Mouse (Mus musculus) liver, embryonic 11.5 days (tissue): ENCODE measurements around the gene Depdc7. TPM values are rescaled to one million over a fixed set of nuclear protein-coding genes. Genes with fewer than 3 reads are reported as not detected.

Source experiments
- ATAC-seq: fragments of 200-750 bp; cut with Nextera tagmentation; replicated peaks from 2 replicates; pipeline ENCODE4 v1.8.0; 2017; ENCODE audit warnings: moderate number of reproducible peaks, mild to moderate bottlenecking, moderate TSS enrichment, moderate library complexity; ENCODE audit not compliant: low FRiP score
- DNase-seq: peaks from one replicate; pipeline ENCODE4 v3.0.0-alpha.2; 2017; ENCODE audit warnings: low spot score
- H3K27ac ChIP-seq: fragments of 300-500 bp; sonication (generic); 2 replicates; pipeline ENCODE4 v1.5.1; 2014; ENCODE audit warnings: mild to moderate bottlenecking, low read depth, low read length, control low read depth
- H3K27me3 ChIP-seq: fragments of 300-500 bp; sonication (generic); replicated peaks from 2 replicates; pipeline ENCODE4 v1.6.1; 2014; ENCODE audit warnings: low read length, mixed read lengths; ENCODE audit not compliant: control insufficient read depth, insufficient read depth
- H3K36me3 ChIP-seq: fragments of 300-500 bp; sonication (generic); 2 replicates; pipeline ENCODE4 v1.6.1; 2014; ENCODE audit warnings: mild to moderate bottlenecking, low read length, moderate library complexity, mixed read lengths; ENCODE audit not compliant: control insufficient read depth, insufficient read depth
- H3K4me1 ChIP-seq: fragments of 300-500 bp; sonication (generic); replicated peaks from 2 replicates; pipeline ENCODE4 v1.6.1; 2014; ENCODE audit warnings: low read length, mixed read lengths; ENCODE audit not compliant: control insufficient read depth, insufficient read depth
- H3K4me2 ChIP-seq: fragments of 300-500 bp; sonication (generic); 2 replicates; pipeline ENCODE4 v1.6.1; 2014; ENCODE audit warnings: mild to moderate bottlenecking, control low read depth, moderate library complexity
- H3K4me3 ChIP-seq: fragments of 300-500 bp; sonication (generic); 2 replicates; pipeline ENCODE4 v1.5.1; 2014; ENCODE audit warnings: low read depth, low read length, control low read depth
- H3K9ac ChIP-seq: fragments of 300-500 bp; sonication (generic); 2 replicates; pipeline ENCODE4 v1.6.1; 2014; ENCODE audit warnings: low read depth, low read length, control low read depth
- H3K9me3 ChIP-seq: fragments of 300-500 bp; sonication (generic); 2 replicates; pipeline ENCODE4 v1.6.1; 2016; ENCODE audit warnings: low read length, inconsistent platforms, mixed read lengths; ENCODE audit not compliant: control insufficient read depth
- WGBS: fragments of 180-500 bp; shearing (Covaris S2); extraction: QIAGEN DNeasy Blood & Tissue Kit; methylation state at CpG from one replicate; pipeline ENCODE4 v1.1.7; 2014; 5-methylcytosine and 5-hydroxymethylcytosine counted together
- polyA plus RNA-seq: library from polyadenylated mRNA; unstranded; fragments of >200 nt; fragmentation: Nextera tagmentation; extraction: Ambion mirVana; gene quantifications from 2 replicates; pipeline ENCODE4 v1.2.1, GENCODE M21; 2014

Gene Depdc7
- polyA plus RNA-seq, 1 experiment from 2014 or later, result 10.3 TPM

- H3K36me3 ChIP-seq, result no peaks in the 10 kb centered on the region
- H3K27ac ChIP-seq, result no peak overlapping the region
- H3K4me3 ChIP-seq, result peak overlapping the region; percentile 70
- H3K9ac ChIP-seq, result peak overlapping the region; percentile 66; the same call in 1 of the 2 replicates
- ATAC-seq, result 0 out of 2 replicates have a peak, but pooled peaks have one; percentile 4
- no peaks in the 10 kb centered on the region for H3K4me1 ChIP-seq
- no peaks in the 10 kb centered on the region for H3K9me3 ChIP-seq
- WGBS, result 14% methylated on average over 7 of the region's 7 CpGs
- no peak for DNase-seq
- H3K27me3 ChIP-seq, result peaks cover 20% of the 10 kb centered on the region
- peak overlapping the region; percentile 92 for H3K4me2 ChIP-seq
Observed at GRCm38 (mm10) chr2:104743160-104743559, 482 bp upstream of the Depdc7 start.

- Histone ChIP-seq H3K36me3 (no peaks in the 10 kb centered on the region), H3K9ac (peak overlapping the region; percentile 66), H3K27ac (no peak overlapping the region), H3K4me1 (no peaks in the 10 kb centered on the region), H3K4me2 (peak overlapping the region; percentile 92), H3K4me3 (peak overlapping the region; percentile 70), H3K27me3 (peaks cover 20% of the 10 kb centered on the region), H3K9me3 (no peaks in the 10 kb centered on the region)
- no peak for DNase-seq
- WGBS, result 6% methylated on average over 44 of the region's 46 CpGs
- 0 out of 2 replicates have a peak, but pooled peaks have one; percentile 11 for ATAC-seq
Observed at GRCm38 (mm10) chr2:104741896-104742740, 560 bp downstream of the Depdc7 start.

- Histone ChIP-seq H3K27ac (no peak overlapping the region), H3K4me3 (peak overlapping the region; percentile 70; the same call in 1 of the 2 replicates), H3K9ac (0 out of 2 replicates have a peak overlapping the region, but pooled peaks have one; percentile 28), H3K4me1 (no peaks in the 10 kb centered on the region), H3K36me3 (no peaks in the 10 kb centered on the region), H3K27me3 (peaks cover 20% of the 10 kb centered on the region), H3K9me3 (no peaks in the 10 kb centered on the region), H3K4me2 (peak overlapping the region; percentile 92)
- no peak for DNase-seq
- 46% methylated on average over 7 of the region's 7 CpGs for WGBS
- ATAC-seq, result no peak
Observed at GRCm38 (mm10) chr2:104741015-104741758, 1.5 kb downstream of the Depdc7 start.

GRCm38 (mm10) chr2:104740248-104740949 lies 2.3 kb downstream of the Depdc7 start:
- Histone ChIP-seq H3K27me3 (peaks cover 20% of the 10 kb centered on the region), H3K4me3 (no peak overlapping the region), H3K9me3 (no peaks in the 10 kb centered on the region), H3K4me2 (no peak overlapping the region), H3K27ac (no peak overlapping the region), H3K9ac (no peak overlapping the region), H3K4me1 (no peaks in the 10 kb centered on the region), H3K36me3 (no peaks in the 10 kb centered on the region)
- DNase-seq (no peak), ATAC-seq (no peak)
- 64% methylated on average over 7 of the region's 7 CpGs for WGBS

- WGBS, result 86% methylated on average over 2 of the region's 2 CpGs
- no peaks in the 10 kb centered on the region for H3K9me3 ChIP-seq
- DNase-seq, result no peak
- peaks cover 20% of the 10 kb centered on the region for H3K27me3 ChIP-seq
- H3K4me1 ChIP-seq, result no peaks in the 10 kb centered on the region
- no peak overlapping the region for H3K9ac ChIP-seq
- H3K27ac ChIP-seq, result no peak overlapping the region
- H3K4me3 ChIP-seq, result no peak overlapping the region
- no peak for ATAC-seq
- H3K36me3 ChIP-seq, result no peaks in the 10 kb centered on the region
- H3K4me2 ChIP-seq, result no peak overlapping the region
Observed at GRCm38 (mm10) chr2:104739691-104740090, 3.0 kb downstream of the Depdc7 start.

- WGBS, result 75% methylated on average over 7 of the region's 7 CpGs
- no peaks in the 10 kb centered on the region for H3K9me3 ChIP-seq
- ATAC-seq, result no peak
- H3K36me3 ChIP-seq, result no peaks in the 10 kb centered on the region
- no peak overlapping the region for H3K4me3 ChIP-seq
- no peak overlapping the region for H3K4me2 ChIP-seq
- no peak for DNase-seq
- H3K4me1 ChIP-seq, result no peaks in the 10 kb centered on the region
- H3K27ac ChIP-seq, result no peak overlapping the region
- peaks cover 4% of the 10 kb centered on the region; the same call in 1 of the 2 replicates for H3K27me3 ChIP-seq
- no peak overlapping the region for H3K9ac ChIP-seq
Observed at GRCm38 (mm10) chr2:104736241-104736640, 6.4 kb downstream of the Depdc7 start.

- Histone ChIP-seq H3K9ac (no peak overlapping the region), H3K4me3 (no peak overlapping the region), H3K4me2 (no peak overlapping the region), H3K27ac (no peak overlapping the region), H3K36me3 (no peaks in the 10 kb centered on the region), H3K27me3 (no peaks in the 10 kb centered on the region), H3K9me3 (no peaks in the 10 kb centered on the region), H3K4me1 (no peaks in the 10 kb centered on the region)
- WGBS, result 68% methylated on average over 7 of the region's 7 CpGs
- ATAC-seq, result no peak
- no peak for DNase-seq
Observed at GRCm38 (mm10) chr2:104732562-104733256, 10.0 kb downstream of the Depdc7 start.

- 81% methylated on average over 9 of the region's 9 CpGs for WGBS
- DNase-seq, result no peak
- Histone ChIP-seq H3K4me3 (no peak overlapping the region), H3K4me1 (no peaks in the 10 kb centered on the region), H3K27ac (no peak overlapping the region), H3K36me3 (no peaks in the 10 kb centered on the region), H3K4me2 (no peak overlapping the region), H3K27me3 (no peaks in the 10 kb centered on the region), H3K9ac (no peak overlapping the region), H3K9me3 (no peaks in the 10 kb centered on the region)
- no peak for ATAC-seq
Observed at GRCm38 (mm10) chr2:104732033-104732444, 10.6 kb downstream of the Depdc7 start.
